Mouse (Mus musculus): ENCODE measurements around the gene Ppard. TPM values are rescaled to one million over a fixed set of nuclear protein-coding genes. Genes with fewer than 3 reads are reported as not detected.

Gene Ppard
- polyA plus RNA-seq, 1 experiment from 2014 or later = 2.1 TPM

DNA sequence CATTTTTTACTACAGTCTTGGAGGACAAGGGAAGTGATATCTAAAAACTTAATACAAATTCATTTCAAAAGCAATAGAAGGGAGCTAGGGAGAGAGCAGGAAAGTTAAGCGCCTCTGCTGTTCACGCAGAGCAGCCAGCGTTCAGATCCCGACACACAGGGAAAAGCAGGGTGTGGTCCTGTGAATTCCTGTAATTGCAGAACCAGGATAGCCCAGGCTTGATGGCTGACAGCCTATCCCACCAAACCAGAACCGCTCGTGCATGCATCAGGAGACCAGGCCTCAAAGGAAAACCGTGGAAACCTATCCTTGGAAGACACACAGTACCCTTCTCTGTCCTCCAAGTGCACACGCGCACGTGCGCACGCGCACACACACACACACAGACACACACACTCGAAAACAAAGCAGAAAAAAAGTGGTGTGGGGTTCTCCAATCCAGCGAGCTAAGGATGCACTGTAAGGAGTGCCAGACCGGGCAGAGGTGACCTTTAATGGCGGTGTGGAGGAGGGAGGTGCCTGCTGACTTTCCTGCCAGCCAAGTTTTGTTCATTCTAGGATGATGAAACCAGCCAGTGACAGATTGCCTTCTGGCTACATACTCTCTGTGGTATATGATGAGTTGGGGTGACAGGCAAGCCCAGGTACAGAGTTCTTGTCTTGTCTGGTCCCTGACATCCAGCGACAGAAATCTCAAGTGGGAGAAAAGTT is 1.3 kb upstream of the Ppard start:
- no peaks in the 10 kb centered on the region for H3K4me1 ChIP-seq (ENCODE audit: control insufficient read depth, insufficient read depth, low read length)
- DNase-seq (ENCODE audit: low spot score) (no peak), ATAC-seq (ENCODE audit: insufficient read depth, low FRiP score, low TSS enrichment) (no peak)
- WGBS = 86% methylated on average over 18 of the region's 18 CpGs
- no peak overlapping the region for H3K4me2 ChIP-seq (ENCODE audit: low read depth)
- H3K4me3 ChIP-seq (ENCODE audit: low read depth, low read length) = no peak overlapping the region
- H3K27ac ChIP-seq (ENCODE audit: low read depth, low read length) = no peak overlapping the region
- H3K27me3 ChIP-seq (ENCODE audit: control insufficient read depth, insufficient read depth, low read length) = no peaks in the 10 kb centered on the region
- H3K9me3 ChIP-seq (ENCODE audit: control insufficient read depth, low read length) = no peaks in the 10 kb centered on the region
- H3K36me3 ChIP-seq (ENCODE audit: control insufficient read depth, insufficient read depth, low read length) = no peaks in the 10 kb centered on the region
- no peak overlapping the region for H3K9ac ChIP-seq (ENCODE audit: low read length)

DNA sequence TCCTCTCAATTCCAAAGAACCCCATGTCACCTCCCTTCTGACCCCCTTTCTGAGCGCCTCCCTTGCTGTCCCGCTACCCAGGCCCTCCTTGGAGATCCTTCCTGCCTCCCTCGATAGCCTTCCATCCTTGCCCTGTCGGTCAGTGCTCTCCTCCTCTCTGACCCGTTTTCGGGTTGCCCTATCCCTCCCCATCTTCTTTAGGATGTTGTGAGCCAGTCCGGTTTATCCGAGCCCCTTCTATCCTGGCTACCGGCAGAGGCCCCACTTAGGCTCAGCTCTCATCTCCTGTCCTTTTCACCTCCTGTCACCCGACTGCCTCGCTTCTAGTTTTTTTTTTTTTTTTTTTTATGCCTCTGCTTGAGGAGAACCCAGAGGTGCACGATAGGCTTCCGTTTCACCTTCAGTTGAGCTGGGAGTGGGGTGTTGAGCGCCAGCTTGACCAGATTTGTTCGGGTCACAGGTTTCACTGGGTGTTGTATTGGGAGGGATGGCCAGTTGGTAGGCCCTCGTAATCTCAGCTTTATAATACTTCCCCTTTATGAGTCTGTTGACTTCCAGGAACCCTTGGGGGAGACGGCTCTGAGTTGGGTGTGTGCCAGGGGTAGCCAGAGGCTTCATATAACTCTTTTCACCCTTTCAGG is 711 bp downstream of the Ppard start:
- Histone ChIP-seq H3K27me3 (ENCODE audit: control insufficient read depth, insufficient read depth, low read length) (no peaks in the 10 kb centered on the region), H3K9ac (ENCODE audit: low read length) (peak overlapping the region; percentile 69), H3K9me3 (ENCODE audit: control insufficient read depth, low read length) (no peaks in the 10 kb centered on the region), H3K4me1 (ENCODE audit: control insufficient read depth, insufficient read depth, low read length) (no peaks in the 10 kb centered on the region), H3K27ac (ENCODE audit: low read depth, low read length) (no peak overlapping the region), H3K4me3 (ENCODE audit: low read depth, low read length) (peak overlapping the region; percentile 82), H3K36me3 (ENCODE audit: control insufficient read depth, insufficient read depth, low read length) (no peaks in the 10 kb centered on the region), H3K4me2 (ENCODE audit: low read depth) (peak overlapping the region; percentile 90)
- DNase-seq (ENCODE audit: low spot score) = no peak
- 6% methylated on average over 16 of the region's 17 CpGs for WGBS
- peak; percentile 60; the same call in 1 of the 2 replicates for ATAC-seq (ENCODE audit: insufficient read depth, low FRiP score, low TSS enrichment)

- no peak overlapping the region for H3K4me2 ChIP-seq (ENCODE audit: low read depth)
- H3K9me3 ChIP-seq (ENCODE audit: control insufficient read depth, low read length) = no peaks in the 10 kb centered on the region
- 85% methylated on average over 5 of the region's 5 CpGs for WGBS
- ATAC-seq (ENCODE audit: insufficient read depth, low FRiP score, low TSS enrichment) = no peak
- no peaks in the 10 kb centered on the region for H3K27me3 ChIP-seq (ENCODE audit: control insufficient read depth, insufficient read depth, low read length)
- H3K4me1 ChIP-seq (ENCODE audit: control insufficient read depth, insufficient read depth, low read length) = no peaks in the 10 kb centered on the region
- no peak overlapping the region for H3K9ac ChIP-seq (ENCODE audit: low read length)
- H3K27ac ChIP-seq (ENCODE audit: low read depth, low read length) = no peak overlapping the region
- H3K4me3 ChIP-seq (ENCODE audit: low read depth, low read length) = no peak overlapping the region
- DNase-seq (ENCODE audit: low spot score) = no peak
- no peaks in the 10 kb centered on the region for H3K36me3 ChIP-seq (ENCODE audit: control insufficient read depth, insufficient read depth, low read length)
Measured at GRCm38 (mm10) chr17:28234641-28235040, 2.1 kb downstream of the Ppard start.

GRCm38 (mm10) chr17:28235982-28236635 is 3.6 kb downstream of the Ppard start:
- Histone ChIP-seq H3K4me3 (ENCODE audit: low read depth, low read length) (no peak overlapping the region), H3K9ac (ENCODE audit: low read length) (no peak overlapping the region), H3K36me3 (ENCODE audit: control insufficient read depth, insufficient read depth, low read length) (no peaks in the 10 kb centered on the region), H3K4me1 (ENCODE audit: control insufficient read depth, insufficient read depth, low read length) (no peaks in the 10 kb centered on the region), H3K27ac (ENCODE audit: low read depth, low read length) (no peak overlapping the region), H3K27me3 (ENCODE audit: control insufficient read depth, insufficient read depth, low read length) (no peaks in the 10 kb centered on the region), H3K4me2 (ENCODE audit: low read depth) (no peak overlapping the region), H3K9me3 (ENCODE audit: control insufficient read depth, low read length) (no peaks in the 10 kb centered on the region)
- DNase-seq (ENCODE audit: low spot score) (no peak), ATAC-seq (ENCODE audit: insufficient read depth, low FRiP score, low TSS enrichment) (no peak)
- 83% methylated on average over 7 of the region's 7 CpGs for WGBS

GRCm38 (mm10) chr17:28236636-28237015 is 4.1 kb downstream of the Ppard start:
- Histone ChIP-seq H3K9ac (ENCODE audit: low read length) (no peak overlapping the region), H3K27me3 (ENCODE audit: control insufficient read depth, insufficient read depth, low read length) (no peaks in the 10 kb centered on the region), H3K36me3 (ENCODE audit: control insufficient read depth, insufficient read depth, low read length) (peaks cover under 1% of the 10 kb centered on the region; the same call in 1 of the 2 replicates), H3K4me2 (ENCODE audit: low read depth) (no peak overlapping the region), H3K27ac (ENCODE audit: low read depth, low read length) (no peak overlapping the region), H3K9me3 (ENCODE audit: control insufficient read depth, low read length) (no peaks in the 10 kb centered on the region), H3K4me3 (ENCODE audit: low read depth, low read length) (no peak overlapping the region), H3K4me1 (ENCODE audit: control insufficient read depth, insufficient read depth, low read length) (no peaks in the 10 kb centered on the region)
- DNase-seq (ENCODE audit: low spot score) (no peak), ATAC-seq (ENCODE audit: insufficient read depth, low FRiP score, low TSS enrichment) (no peak)
- 90% methylated on average over 4 of the region's 4 CpGs for WGBS

DNA sequence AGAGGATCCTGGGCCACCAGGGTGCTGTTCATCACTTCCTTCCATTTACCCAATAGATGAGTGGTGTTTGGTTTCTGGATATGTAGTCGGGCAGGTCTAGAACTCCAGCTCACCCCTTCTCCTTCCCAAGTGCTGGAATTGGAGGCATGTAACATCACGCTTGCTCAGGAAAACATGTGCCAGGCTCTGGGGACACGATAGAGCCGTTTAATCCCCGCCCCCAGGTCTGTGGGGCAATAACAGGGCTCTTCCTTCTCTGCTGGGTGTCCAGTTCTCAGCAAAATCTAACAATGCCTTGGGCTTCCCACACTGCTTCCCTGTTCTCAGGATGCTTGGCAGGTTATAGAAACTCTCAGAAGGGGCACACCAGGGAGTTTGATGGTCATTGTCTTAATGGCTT is 4.9 kb downstream of the Ppard start:
- no peak overlapping the region for H3K9ac ChIP-seq (ENCODE audit: low read length)
- no peaks in the 10 kb centered on the region for H3K9me3 ChIP-seq (ENCODE audit: control insufficient read depth, low read length)
- no peak overlapping the region for H3K4me3 ChIP-seq (ENCODE audit: low read depth, low read length)
- no peak for ATAC-seq (ENCODE audit: insufficient read depth, low FRiP score, low TSS enrichment)
- H3K36me3 ChIP-seq (ENCODE audit: control insufficient read depth, insufficient read depth, low read length) = peaks cover 3% of the 10 kb centered on the region; the same call in 1 of the 2 replicates
- H3K4me1 ChIP-seq (ENCODE audit: control insufficient read depth, insufficient read depth, low read length) = no peaks in the 10 kb centered on the region
- no peaks in the 10 kb centered on the region for H3K27me3 ChIP-seq (ENCODE audit: control insufficient read depth, insufficient read depth, low read length)
- H3K27ac ChIP-seq (ENCODE audit: low read depth, low read length) = no peak overlapping the region
- DNase-seq (ENCODE audit: low spot score) = no peak
- 52% methylated on average over 5 of the region's 5 CpGs for WGBS
- no peak overlapping the region for H3K4me2 ChIP-seq (ENCODE audit: low read depth)

DNA sequence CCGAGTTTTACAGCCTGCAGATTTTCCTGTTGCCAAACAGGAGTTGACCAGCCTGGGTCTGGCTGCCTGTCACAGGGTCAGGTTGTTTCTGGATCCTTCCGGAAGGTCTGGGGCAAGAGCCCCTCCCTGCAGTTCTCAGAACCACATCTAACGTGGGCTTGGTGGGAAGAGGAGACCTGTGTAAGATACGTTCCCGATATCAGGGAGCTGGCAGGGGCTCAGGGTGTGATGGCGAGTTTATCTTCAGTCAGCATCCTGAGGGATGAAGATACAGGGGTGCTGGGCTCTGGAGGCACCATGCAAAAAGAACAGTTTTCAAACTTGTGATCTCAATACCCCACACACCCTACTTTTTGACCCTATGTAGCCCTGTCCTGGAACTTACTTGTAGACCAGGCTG is 5.4 kb downstream of the Ppard start:
- Histone ChIP-seq H3K9me3 (ENCODE audit: control insufficient read depth, low read length) (no peaks in the 10 kb centered on the region), H3K4me3 (ENCODE audit: low read depth, low read length) (no peak overlapping the region), H3K36me3 (ENCODE audit: control insufficient read depth, insufficient read depth, low read length) (peaks cover 3% of the 10 kb centered on the region; the same call in 1 of the 2 replicates), H3K4me2 (ENCODE audit: low read depth) (no peak overlapping the region), H3K27me3 (ENCODE audit: control insufficient read depth, insufficient read depth, low read length) (no peaks in the 10 kb centered on the region), H3K27ac (ENCODE audit: low read depth, low read length) (no peak overlapping the region), H3K9ac (ENCODE audit: low read length) (no peak overlapping the region), H3K4me1 (ENCODE audit: control insufficient read depth, insufficient read depth, low read length) (no peaks in the 10 kb centered on the region)
- no peak for ATAC-seq (ENCODE audit: insufficient read depth, low FRiP score, low TSS enrichment)
- 70% methylated on average over 6 of the region's 6 CpGs for WGBS
- DNase-seq (ENCODE audit: low spot score) = no peak

DNA sequence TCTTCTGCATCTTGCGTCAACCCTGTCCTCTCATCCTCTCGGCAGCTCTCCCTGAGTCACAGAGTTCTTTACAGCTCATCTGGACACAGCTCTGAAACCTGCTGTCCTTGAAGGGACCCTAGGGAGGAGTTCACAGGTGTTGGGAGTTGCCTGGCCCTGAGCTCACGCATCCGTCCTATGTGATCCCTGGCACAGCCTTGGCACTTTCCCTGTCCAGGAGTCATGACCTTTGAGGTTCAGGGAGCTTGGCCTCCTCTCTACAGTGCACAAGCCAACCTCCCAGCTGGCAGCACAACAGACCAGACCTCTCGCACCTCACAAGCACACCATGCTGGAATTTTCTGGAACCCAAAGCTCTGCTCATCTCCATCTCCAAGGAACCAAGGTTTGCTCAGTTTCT is 8.3 kb downstream of the Ppard start:
- DNase-seq (ENCODE audit: low spot score) = no peak

More for the DNA sequence above, 8.3 kb downstream of the Ppard start:
- no peak overlapping the region for H3K4me2 ChIP-seq (ENCODE audit: low read depth)
- no peak overlapping the region for H3K4me3 ChIP-seq (ENCODE audit: low read depth, low read length)
- no peaks in the 10 kb centered on the region for H3K9me3 ChIP-seq (ENCODE audit: control insufficient read depth, low read length)
- no peak overlapping the region for H3K27ac ChIP-seq (ENCODE audit: low read depth, low read length)
- H3K9ac ChIP-seq (ENCODE audit: low read length) = no peak overlapping the region
- ATAC-seq (ENCODE audit: insufficient read depth, low FRiP score, low TSS enrichment) = no peak
- no peaks in the 10 kb centered on the region; the same call in 1 of the 2 replicates for H3K4me1 ChIP-seq (ENCODE audit: control insufficient read depth, insufficient read depth, low read length)
- WGBS = 90% methylated on average over 5 of the region's 5 CpGs
- H3K36me3 ChIP-seq (ENCODE audit: control insufficient read depth, insufficient read depth, low read length) = peaks cover 3% of the 10 kb centered on the region; the same call in 1 of the 2 replicates
- no peaks in the 10 kb centered on the region for H3K27me3 ChIP-seq (ENCODE audit: control insufficient read depth, insufficient read depth, low read length)

All from neural tube, embryonic 11.5 days (tissue).